Mouse (Mus musculus): ENCODE data around the gene Mlh3.
A peak's percentile ranks its signal among the peaks of the same experiment; 100 is the strongest.

The Mlh3 gene

GRCm38 (mm10) chr12:85227227-85227626, 43.2 kb downstream of the Mlh3 start:
- DNase-seq (ENCODE audit: low read depth) = no peak

GRCm38 (mm10) chr12:85219905-85220290, 50.5 kb downstream of the Mlh3 start:
- peak; percentile 60 for DNase-seq (ENCODE audit: low read depth)

DNA sequence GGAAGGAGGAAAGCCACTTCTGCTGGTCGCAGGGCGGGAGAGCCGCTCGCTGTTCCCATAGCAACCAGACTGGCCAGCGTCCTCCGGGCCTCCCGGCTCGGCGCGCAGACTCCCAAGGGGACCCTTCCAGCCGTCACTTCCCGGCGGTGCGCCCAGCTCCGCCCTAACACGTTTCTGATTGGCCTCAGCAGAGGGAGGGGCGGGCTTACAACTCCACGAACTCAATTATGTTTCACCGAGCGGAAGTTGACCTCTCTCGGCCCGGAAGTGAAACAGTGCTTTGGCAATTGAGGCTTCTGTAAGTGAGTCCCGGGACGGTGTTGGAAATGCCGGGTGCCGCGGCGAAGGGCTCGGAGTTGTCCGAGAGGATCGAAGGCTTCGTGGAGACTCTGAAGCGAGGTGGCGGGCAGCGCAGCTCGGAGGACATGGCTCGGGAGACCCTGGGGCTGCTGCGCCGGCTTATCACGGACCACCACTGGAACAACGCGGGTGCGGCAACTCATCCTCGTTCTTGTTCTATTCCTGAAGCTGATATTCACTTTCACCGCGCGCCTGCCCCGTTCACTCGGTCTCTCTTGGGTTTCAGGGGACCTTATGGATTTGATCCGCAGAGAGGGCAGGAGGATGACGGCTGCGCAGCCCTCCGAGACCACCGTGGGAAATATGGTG, 51.0 kb downstream of the Mlh3 start, which contains the start of gene Eif2b2:
TSS of gene Eif2b2 (plus strand) at position 246 of the 669 bp plus-strand sequence.
- peak; percentile 98 for DNase-seq (ENCODE audit: low read depth)

DNA sequence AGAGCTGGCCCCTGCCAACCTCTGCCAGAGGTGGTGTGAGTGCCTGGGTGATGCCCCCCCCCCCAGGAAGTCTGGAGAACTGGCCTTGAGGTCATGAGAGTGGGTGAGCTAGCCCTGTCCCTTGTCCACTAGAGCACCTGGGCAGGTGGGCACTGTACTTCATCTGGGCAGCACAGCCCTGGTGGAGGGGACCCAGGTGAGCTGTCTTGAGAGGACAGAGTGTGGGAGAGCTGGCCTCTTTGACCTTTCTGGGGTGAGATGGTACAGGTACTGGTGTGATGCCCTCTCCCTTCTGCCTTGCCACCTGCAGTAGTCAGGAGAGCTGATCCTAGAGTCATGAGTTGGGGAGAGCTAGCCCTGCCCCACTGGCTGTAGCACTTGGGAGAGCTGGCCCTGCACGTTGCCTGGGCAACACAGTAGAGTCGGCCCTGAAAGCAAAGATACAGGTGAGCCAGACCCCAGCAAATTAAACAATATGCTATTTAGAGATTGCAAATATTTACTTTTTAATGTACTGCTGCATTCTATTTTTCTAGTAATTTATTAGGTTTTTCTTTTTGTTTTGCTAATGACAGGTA, 52.6 kb downstream of the Mlh3 start:
- no peak for DNase-seq (ENCODE audit: low read depth)

DNA sequence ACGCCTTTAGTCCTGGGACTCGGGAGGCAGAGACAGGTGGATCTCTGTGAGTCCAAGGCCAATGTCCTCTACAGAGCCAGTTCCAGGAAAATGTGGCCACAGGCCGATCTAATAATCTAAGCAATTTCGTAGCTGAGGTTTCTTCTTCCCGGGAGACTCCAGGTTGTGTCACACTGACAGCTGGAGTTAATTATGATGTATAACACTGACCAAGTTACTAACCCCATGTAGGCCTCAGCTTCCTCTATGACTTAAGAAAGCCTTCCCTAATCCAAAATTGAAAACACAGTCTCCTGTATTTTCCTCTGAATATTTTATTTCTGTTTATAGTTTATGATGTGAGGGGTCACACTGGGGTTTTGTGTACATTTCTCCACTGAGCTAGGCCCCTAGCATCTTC, 55.4 kb downstream of the Mlh3 start:
- DNase-seq (ENCODE audit: low read depth) = no peak

DNA sequence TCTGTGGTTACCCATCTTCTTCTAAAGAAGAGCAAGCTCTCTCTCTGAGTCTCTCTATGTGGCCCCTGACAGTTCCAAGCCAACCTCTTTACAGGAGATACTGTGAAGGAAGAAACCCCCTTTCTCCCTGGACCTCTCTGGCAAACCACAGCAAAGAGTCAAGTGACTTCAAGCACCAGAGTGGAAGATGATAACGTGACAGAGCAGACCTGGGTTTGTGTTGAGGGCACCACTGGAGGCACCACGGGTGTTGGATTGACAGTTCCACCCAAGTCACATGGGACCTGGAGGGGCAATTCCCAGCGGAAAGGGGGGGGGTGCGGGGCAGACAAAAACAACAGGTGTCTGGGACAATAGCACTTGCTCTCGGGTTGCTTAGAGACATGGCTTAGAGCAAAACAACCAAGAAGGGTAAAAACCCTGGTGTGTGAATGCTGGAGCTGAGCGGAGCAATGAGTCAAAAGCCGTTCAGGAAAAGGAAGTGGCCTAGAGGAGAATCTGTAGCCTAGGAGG, 61.7 kb downstream of the Mlh3 start:
- DNase-seq (ENCODE audit: low read depth) = peak; percentile 34

- no peak for DNase-seq (ENCODE audit: low read depth)
Measured at GRCm38 (mm10) chr12:85205425-85205824, 65.0 kb downstream of the Mlh3 start.

DNA sequence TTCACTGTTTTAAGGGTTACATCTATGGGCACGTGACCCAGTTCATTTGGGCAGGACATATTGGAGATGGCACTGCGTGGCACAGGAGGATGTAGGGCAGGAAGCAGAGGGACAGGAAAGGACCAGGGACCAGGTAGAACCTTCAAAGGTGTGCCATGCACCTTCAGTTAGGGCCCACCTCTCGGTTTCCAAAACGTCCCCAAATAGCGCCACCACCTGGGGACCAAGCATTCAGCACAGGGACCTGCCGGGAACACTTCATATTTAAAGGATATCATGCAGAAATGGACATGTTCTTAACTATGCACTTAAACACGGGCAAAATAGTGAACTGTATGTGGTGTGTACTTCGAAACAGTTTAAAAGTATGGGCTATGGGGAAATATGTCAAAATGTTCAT, 66.3 kb downstream of the Mlh3 start:
- no peak for DNase-seq (ENCODE audit: low read depth)

GRCm38 (mm10) chr12:85203699-85204098, 66.7 kb downstream of the Mlh3 start:
- DNase-seq (ENCODE audit: low read depth) = peak; percentile 13

GRCm38 (mm10) chr12:85202191-85202590, 68.2 kb downstream of the Mlh3 start:
- DNase-seq (ENCODE audit: low read depth) = no peak

GRCm38 (mm10) chr12:85201830-85202147, 68.6 kb downstream of the Mlh3 start:
- DNase-seq (ENCODE audit: low read depth) = no peak

GRCm38 (mm10) chr12:85200929-85201829, 69.2 kb downstream of the Mlh3 start:
- peak; percentile 56 for DNase-seq (ENCODE audit: low read depth)

- no peak for DNase-seq (ENCODE audit: low read depth)
Measured at GRCm38 (mm10) chr12:85199954-85200353, 70.4 kb downstream of the Mlh3 start.

DNA sequence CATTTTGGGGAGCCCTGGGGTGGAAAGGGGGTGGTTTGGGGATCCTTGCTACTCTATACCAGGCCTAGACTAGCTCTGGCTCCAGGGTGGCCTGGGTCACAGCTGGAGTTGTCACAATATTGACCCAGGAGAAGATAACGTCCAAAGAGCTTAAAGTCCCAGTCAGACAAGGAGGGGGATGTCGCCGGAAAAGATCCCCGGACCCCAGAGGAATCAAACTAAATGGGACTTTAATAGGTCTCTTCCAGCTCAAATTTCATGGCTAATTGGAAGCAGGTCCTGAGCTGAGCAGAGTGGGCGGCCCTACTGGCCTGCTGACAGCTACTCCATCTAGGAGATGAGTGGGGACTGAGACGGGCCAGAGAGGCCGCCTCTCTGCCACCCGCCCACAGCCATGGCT, 72.5 kb downstream of the Mlh3 start:
- DNase-seq (ENCODE audit: low read depth) = no peak

DNA sequence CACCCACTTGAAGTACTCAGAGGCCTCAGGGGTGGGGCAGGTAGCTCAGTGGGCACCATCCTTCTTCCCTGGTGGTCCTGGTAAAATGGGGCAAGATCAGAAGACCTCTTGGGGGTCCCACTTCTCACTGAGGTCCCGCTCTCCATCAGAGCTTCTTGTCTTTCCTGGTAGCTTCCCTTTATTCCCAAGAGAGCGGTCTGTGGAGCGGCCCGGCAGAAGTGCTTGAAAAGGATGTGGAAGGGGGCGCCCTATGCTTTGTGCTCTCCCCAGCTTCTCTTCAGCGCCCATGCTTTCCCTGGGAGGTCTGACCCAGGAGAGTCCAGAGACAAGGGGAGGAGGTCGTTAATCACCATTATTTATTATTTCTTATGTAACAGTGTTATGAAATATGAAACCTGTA, 73.0 kb downstream of the Mlh3 start:
- DNase-seq (ENCODE audit: low read depth) = no peak

DNA sequence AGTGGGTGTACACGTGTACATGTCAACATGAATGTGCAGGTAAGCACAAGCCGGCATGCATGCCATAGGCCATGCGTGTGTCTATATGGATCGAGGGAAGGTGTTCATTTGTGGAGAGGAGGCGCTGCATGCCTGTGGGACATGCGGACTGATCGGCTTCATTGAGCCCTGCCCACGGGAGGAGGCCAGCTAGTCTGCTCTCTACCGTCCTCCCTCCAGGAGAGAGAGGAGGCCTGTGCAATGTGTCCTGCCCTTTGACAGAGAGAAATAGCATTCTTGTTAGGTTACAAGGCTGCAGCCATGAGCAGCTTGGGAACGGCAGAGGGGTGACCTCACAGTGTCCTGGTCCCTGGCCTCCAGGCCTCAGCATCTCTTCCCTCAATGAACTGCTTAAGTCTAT, 74.2 kb downstream of the Mlh3 start:
- no peak for DNase-seq (ENCODE audit: low read depth)

GRCm38 (mm10) chr12:85195086-85195485, 75.3 kb downstream of the Mlh3 start:
- DNase-seq (ENCODE audit: low read depth) = no peak

DNA sequence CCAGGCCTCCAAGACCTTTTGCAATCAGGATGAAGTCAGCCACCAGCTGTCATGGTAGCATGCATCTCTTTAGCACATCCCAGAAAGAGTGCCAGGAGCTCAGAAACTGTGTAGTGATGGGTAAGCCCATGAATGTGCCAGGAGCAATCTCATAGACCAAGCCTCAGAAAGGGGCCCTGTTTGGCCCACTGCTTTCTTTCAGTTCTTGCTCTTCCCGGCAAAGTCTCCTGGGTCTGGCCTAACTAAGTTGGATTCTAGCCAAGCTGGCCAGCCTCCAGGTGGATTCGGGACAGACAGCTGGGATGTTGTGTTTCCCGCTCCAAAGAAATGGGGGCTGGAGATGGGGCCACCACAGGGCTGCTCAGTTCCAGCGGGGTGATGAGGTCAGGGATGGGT, 75.8 kb downstream of the Mlh3 start:
- no peak for DNase-seq (ENCODE audit: low read depth)

DNA sequence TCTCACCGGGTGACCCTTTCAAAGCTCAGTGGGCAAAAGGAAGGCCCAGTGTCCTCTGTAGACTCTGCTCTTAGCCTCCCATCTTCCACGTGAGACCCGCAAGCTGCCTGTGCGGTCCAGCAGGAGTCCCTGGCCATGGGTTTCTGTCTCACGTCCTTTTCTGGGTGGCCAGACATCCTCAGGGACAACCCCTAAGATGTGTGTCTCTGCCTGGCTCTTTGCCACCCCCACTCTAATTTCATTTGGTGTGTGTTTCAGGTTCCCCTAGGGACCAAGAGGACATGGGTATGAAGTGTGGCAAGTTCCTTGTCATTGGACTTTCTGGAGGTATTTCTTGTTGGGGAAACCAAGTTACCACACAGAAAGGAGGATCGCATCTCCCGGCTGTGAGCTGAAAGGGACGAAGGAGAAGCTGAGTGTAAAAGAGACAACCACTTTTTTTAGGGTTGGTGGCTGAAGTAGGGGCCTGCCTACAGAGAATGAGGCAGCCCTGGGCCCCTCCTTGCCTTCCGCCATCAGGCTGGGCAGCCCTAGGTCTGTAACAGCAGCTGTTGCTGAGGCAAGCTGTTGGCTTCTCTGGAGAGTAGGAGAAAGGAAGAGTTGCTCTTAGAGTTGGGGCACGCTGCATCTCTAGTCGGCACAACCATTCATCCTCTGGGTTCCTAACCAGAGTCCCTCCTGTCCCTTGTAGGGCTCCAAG, 76.3 kb downstream of the Mlh3 start:
- no peak for DNase-seq (ENCODE audit: low read depth)

- no peak for DNase-seq (ENCODE audit: low read depth)
Measured at GRCm38 (mm10) chr12:85193146-85193545, 77.3 kb downstream of the Mlh3 start.

GRCm38 (mm10) chr12:85192461-85193108, 77.8 kb downstream of the Mlh3 start:
- peak; percentile 87 for DNase-seq (ENCODE audit: low read depth)

GRCm38 (mm10) chr12:85190290-85190689, 80.1 kb downstream of the Mlh3 start:
- no peak for DNase-seq (ENCODE audit: low read depth)

Measured in 416B (cell line).